Mouse (Mus musculus): ENCODE results near the gene Gm9. TPM values are rescaled to one million over a fixed set of nuclear protein-coding genes. Genes with fewer than 3 reads are reported as not detected.
"Not testable (repeated sequence)": the region's sequence is repeated elsewhere in the genome, so short reads cannot be mapped to it uniquely, and the experiment has no call there.

Gene Gm9
- not detected in 2 replicates for polyA plus RNA-seq (2015; fragmentation: Nextera tagmentation; extraction: Ambion mirVana)

GRCm38 (mm10) chrX:37210941-37211340 lies at the start of gene Gm9:
Gene Gm9, minus strand, starts transcription at chrX:37211041.
- ATAC-seq = no peak
- H3K9ac ChIP-seq (replicated peaks) = no peak within 1 kb of the TSS
- H3K27me3 ChIP-seq = no peaks in the 10 kb centered on the region
- no peak within 1 kb of the TSS for H3K27ac ChIP-seq
- no peak within 1 kb of the TSS for H3K4me3 ChIP-seq (replicated peaks)
- peaks cover 1% of the 10 kb centered on the region; the same call in 1 of the 2 replicates for H3K9me3 ChIP-seq
- no peaks in the 10 kb centered on the region for H3K36me3 ChIP-seq
- 85% methylated on average over 10 of the region's 10 CpGs for WGBS
- H3K4me1 ChIP-seq (replicated peaks) = no peaks in the 10 kb centered on the region
- H3K4me2 ChIP-seq (replicated peaks) = no peak within 1 kb of the TSS

- H3K27me3 ChIP-seq; H3K27ac ChIP-seq; H3K4me2 ChIP-seq (replicated peaks); H3K36me3 ChIP-seq; H3K4me1 ChIP-seq (replicated peaks); ATAC-seq; H3K9me3 ChIP-seq; H3K9ac ChIP-seq (replicated peaks); H3K4me3 ChIP-seq (replicated peaks): not testable (repeated sequence)
- WGBS = 92% methylated on average over 1 of the region's 3 CpGs
Measured at GRCm38 (mm10) chrX:37249619-37250018, 38.8 kb upstream of the Gm9 start, which contains the start of gene Rhox3a. Gene Rhox3a, plus strand, starts transcription at chrX:37249919.

- not testable (repeated sequence) for H3K4me1 ChIP-seq (replicated peaks); H3K27ac ChIP-seq; ATAC-seq; H3K9ac ChIP-seq (replicated peaks); H3K36me3 ChIP-seq; H3K4me2 ChIP-seq (replicated peaks); H3K4me3 ChIP-seq (replicated peaks); H3K9me3 ChIP-seq; H3K27me3 ChIP-seq
- no CpG with 5 or more reads among the region's 9 CpGs for WGBS
Measured at GRCm38 (mm10) chrX:37244676-37245075, 33.8 kb upstream of the Gm9 start, which contains the start of gene Rhox2a. Gene Rhox2a, plus strand, starts transcription at chrX:37244976.

- not testable (repeated sequence) for H3K27ac ChIP-seq; H3K4me1 ChIP-seq (replicated peaks); ATAC-seq; H3K27me3 ChIP-seq; H3K4me3 ChIP-seq (replicated peaks); H3K4me2 ChIP-seq (replicated peaks); H3K36me3 ChIP-seq; H3K9me3 ChIP-seq; H3K9ac ChIP-seq (replicated peaks)
- 80% methylated on average over 1 of the region's 1 CpGs for WGBS
Measured at GRCm38 (mm10) chrX:37222158-37222557, 11.3 kb upstream of the Gm9 start, which contains the start of gene Rhox1. Gene Rhox1, minus strand, starts transcription at chrX:37222258.

- no peaks in the 10 kb centered on the region for H3K36me3 ChIP-seq
- no peak overlapping the region for H3K9ac ChIP-seq (replicated peaks)
- 53% methylated on average over 8 of the region's 8 CpGs for WGBS
- no peaks in the 10 kb centered on the region for H3K4me1 ChIP-seq (replicated peaks)
- no peak overlapping the region for H3K4me2 ChIP-seq (replicated peaks)
- no peak overlapping the region for H3K27ac ChIP-seq
- no peaks in the 10 kb centered on the region for H3K9me3 ChIP-seq
- ATAC-seq = no peak
- no peak overlapping the region for H3K4me3 ChIP-seq (replicated peaks)
- no peaks in the 10 kb centered on the region for H3K27me3 ChIP-seq
Measured at GRCm38 (mm10) chrX:37198676-37199075, 12.2 kb downstream of the Gm9 start.

- H3K4me1 ChIP-seq (replicated peaks) = peaks cover 13% of the 10 kb centered on the region
- H3K4me2 ChIP-seq (replicated peaks) = peak overlapping the region; percentile 60
- no peaks in the 10 kb centered on the region for H3K36me3 ChIP-seq
- peak overlapping the region; percentile 54 for H3K4me3 ChIP-seq (replicated peaks)
- H3K27me3 ChIP-seq = no peaks in the 10 kb centered on the region
- peak overlapping the region; percentile 77 for H3K27ac ChIP-seq
- H3K9me3 ChIP-seq = no peaks in the 10 kb centered on the region
- 33% methylated on average over 28 of the region's 28 CpGs for WGBS
- H3K9ac ChIP-seq (replicated peaks) = peak overlapping the region; percentile 65
- no peak; the same call in none of the 2 replicates for ATAC-seq
Measured at GRCm38 (mm10) chrX:37191744-37192379, 19.0 kb downstream of the Gm9 start.

- H3K9ac ChIP-seq (replicated peaks) = peak within 1 kb of the TSS; percentile 65
- peak within 1 kb of the TSS; percentile 54 for H3K4me3 ChIP-seq (replicated peaks)
- ATAC-seq = peak; percentile 94
- no peaks in the 10 kb centered on the region for H3K9me3 ChIP-seq
- H3K27ac ChIP-seq = peak within 1 kb of the TSS; percentile 77
- 21% methylated on average over 63 of the region's 63 CpGs for WGBS
- H3K4me2 ChIP-seq (replicated peaks) = peak within 1 kb of the TSS; percentile 60
- peaks cover 13% of the 10 kb centered on the region for H3K4me1 ChIP-seq (replicated peaks)
- H3K27me3 ChIP-seq = no peaks in the 10 kb centered on the region
- no peaks in the 10 kb centered on the region for H3K36me3 ChIP-seq
Measured at GRCm38 (mm10) chrX:37191105-37191743, 19.6 kb downstream of the Gm9 start, which contains the start of the genes Ndufa1 and Rnf113a1. Gene Ndufa1, minus strand, starts transcription at chrX:37191163. Gene Rnf113a1, plus strand, starts transcription at chrX:37191245.

- WGBS = 25% methylated on average over 20 of the region's 20 CpGs
- ATAC-seq = no peak
- H3K27ac ChIP-seq = peak overlapping the region; percentile 77; the same call in 1 of the 2 replicates
Measured at GRCm38 (mm10) chrX:37190755-37191104, 20.1 kb downstream of the Gm9 start.

GRCm38 (mm10) chrX:37184401-37184800 lies 26.4 kb downstream of the Gm9 start:
- H3K36me3 ChIP-seq; H3K4me2 ChIP-seq (replicated peaks); H3K4me3 ChIP-seq (replicated peaks); ATAC-seq; H3K4me1 ChIP-seq (replicated peaks); H3K27ac ChIP-seq; H3K9ac ChIP-seq (replicated peaks); H3K27me3 ChIP-seq; H3K9me3 ChIP-seq: not testable (repeated sequence)
- WGBS = 69% methylated on average over 4 of the region's 8 CpGs

More at GRCm38 (mm10) chrX:37190755-37191104, 20.1 kb downstream of the Gm9 start:
- H3K27me3 ChIP-seq = no peaks in the 10 kb centered on the region
- no peaks in the 10 kb centered on the region for H3K9me3 ChIP-seq
- H3K4me3 ChIP-seq (replicated peaks) = peak overlapping the region; percentile 54
- peak overlapping the region; percentile 60 for H3K4me2 ChIP-seq (replicated peaks)
- H3K4me1 ChIP-seq (replicated peaks) = peaks cover 13% of the 10 kb centered on the region
- no peaks in the 10 kb centered on the region for H3K36me3 ChIP-seq
- H3K9ac ChIP-seq (replicated peaks) = peak overlapping the region; percentile 65

- Histone ChIP-seq H3K4me1 (replicated peaks) (no peaks in the 10 kb centered on the region), H3K4me2 (replicated peaks) (no peak within 1 kb of the TSS), H3K27ac (peak within 1 kb of the TSS; percentile 3; the same call in 1 of the 2 replicates), H3K27me3 (no peaks in the 10 kb centered on the region), H3K36me3 (no peaks in the 10 kb centered on the region), H3K9me3 (no peaks in the 10 kb centered on the region), H3K4me3 (replicated peaks) (no peak within 1 kb of the TSS), H3K9ac (replicated peaks) (no peak within 1 kb of the TSS)
- no peak for ATAC-seq
- WGBS = 45% methylated on average over 5 of the region's 5 CpGs
Measured at GRCm38 (mm10) chrX:37168742-37169141, 42.1 kb downstream of the Gm9 start, which contains the start of gene Akap14. Gene Akap14, minus strand, starts transcription at chrX:37168842.

GRCm38 (mm10) chrX:37167085-37167484 lies 43.8 kb downstream of the Gm9 start:
- no peak for ATAC-seq
- Histone ChIP-seq H3K9me3 (no peaks in the 10 kb centered on the region), H3K4me1 (replicated peaks) (no peaks in the 10 kb centered on the region), H3K36me3 (no peaks in the 10 kb centered on the region), H3K9ac (replicated peaks) (no peak overlapping the region), H3K4me3 (replicated peaks) (no peak overlapping the region), H3K27ac (no peak overlapping the region), H3K27me3 (no peaks in the 10 kb centered on the region), H3K4me2 (replicated peaks) (no peak overlapping the region)
- WGBS = 39% methylated on average over 3 of the region's 3 CpGs

- H3K27ac ChIP-seq = no peak overlapping the region
- no peaks in the 10 kb centered on the region for H3K4me1 ChIP-seq (replicated peaks)
- no peak overlapping the region for H3K9ac ChIP-seq (replicated peaks)
- H3K9me3 ChIP-seq = no peaks in the 10 kb centered on the region
- H3K36me3 ChIP-seq = no peaks in the 10 kb centered on the region
- 80% methylated on average over 18 of the region's 18 CpGs for WGBS
- H3K4me2 ChIP-seq (replicated peaks) = no peak overlapping the region
- no peaks in the 10 kb centered on the region for H3K27me3 ChIP-seq
- no peak for ATAC-seq
- no peak overlapping the region for H3K4me3 ChIP-seq (replicated peaks)
Measured at GRCm38 (mm10) chrX:37163115-37163514, 47.7 kb downstream of the Gm9 start.
